Mouse (Mus musculus) myocyte (in vitro differentiated cells): ENCODE results near the gene Chrnd. TPM values are rescaled to one million over a fixed set of nuclear protein-coding genes. Genes with fewer than 3 reads are reported as not detected.

ENCODE experiments used
- H3K27me3 ChIP-seq: one replicate; pipeline ENCODE4 v1.6.1; 2011; ENCODE audit not compliant: control insufficient read depth, insufficient read depth, insufficient read length
- H3K36me3 ChIP-seq: one replicate; pipeline ENCODE4 v1.6.1; 2011; ENCODE audit not compliant: control insufficient read depth, insufficient read depth
- H3K4me2 ChIP-seq: one replicate; pipeline ENCODE4 v1.6.1; 2011; ENCODE audit warnings: low read depth, control low read depth
- H3K4me3 ChIP-seq: one replicate; pipeline ENCODE4 v1.5.1; 2011; ENCODE audit warnings: mild to moderate bottlenecking, control low read depth, moderate library complexity
- H3K79me2 ChIP-seq: one replicate; pipeline ENCODE4 v1.6.1; 2011; ENCODE audit not compliant: control insufficient read depth, insufficient read depth
- H3ac ChIP-seq: one replicate; pipeline ENCODE4 v1.6.1; 2011; ENCODE audit not compliant: control insufficient read depth, insufficient read length
- CEBPB ChIP-seq: IDR thresholded peaks from 2 replicates; pipeline ENCODE4 v1.6.1; 2011; ENCODE audit warnings: mild to moderate bottlenecking, moderate library complexity; ENCODE audit not compliant: poor library complexity, insufficient read depth, severe bottlenecking
- E2F4 ChIP-seq: IDR thresholded peaks from one replicate; pipeline ENCODE4 v1.6.1; 2011; ENCODE audit warnings: mild to moderate bottlenecking, control low read depth, moderate library complexity; ENCODE audit not compliant: insufficient read depth
- MAX ChIP-seq: IDR thresholded peaks from one replicate; pipeline ENCODE4 v1.6.1; 2011; ENCODE audit warnings: low read depth, mild to moderate bottlenecking, control low read depth
- MYOD1 ChIP-seq, 3 experiments: IDR thresholded peaks; one replicate each; pipeline ENCODE4 v1.6.1; 2011; ENCODE audit warnings: control low read depth in 2 of 3, low read depth in 2 of 3, mild to moderate bottlenecking in 2 of 3, moderate library complexity in 1 of 3; ENCODE audit not compliant: insufficient read length in 2 of 3, control insufficient read depth in 1 of 3
- MYOG ChIP-seq, 3 experiments: IDR thresholded peaks; one replicate each; pipeline ENCODE4 v1.6.1; 2011; ENCODE audit warnings: control low read depth in 2 of 3, low read depth in 2 of 3, mild to moderate bottlenecking in 2 of 3; ENCODE audit not compliant: insufficient read length in 2 of 3, control insufficient read depth in 1 of 3, insufficient read depth in 1 of 3
- POLR2A ChIP-seq: IDR thresholded peaks from one replicate; pipeline ENCODE4 v1.6.1; 2011; ENCODE audit warnings: low read depth, mild to moderate bottlenecking, control low read depth, moderate library complexity; ENCODE audit not compliant: insufficient read length
- POLR2AphosphoS2 ChIP-seq: IDR thresholded peaks from one replicate; pipeline ENCODE4 v1.6.1; 2011; ENCODE audit warnings: low read depth, control low read depth; ENCODE audit not compliant: insufficient read length
- REST ChIP-seq: IDR thresholded peaks from one replicate; pipeline ENCODE4 v1.6.1; 2011; ENCODE audit warnings: mild to moderate bottlenecking, control low read depth, moderate library complexity; ENCODE audit not compliant: insufficient read depth, insufficient read length
- SRF ChIP-seq: IDR thresholded peaks from one replicate; pipeline ENCODE4 v1.6.1; 2011; ENCODE audit warnings: low read depth; ENCODE audit not compliant: control insufficient read depth, insufficient read length
- TCF12 ChIP-seq: IDR thresholded peaks from one replicate; pipeline ENCODE4 v1.6.1; 2011; ENCODE audit warnings: mild to moderate bottlenecking, control low read depth; ENCODE audit not compliant: poor library complexity, insufficient read depth, severe bottlenecking
- TCF3 ChIP-seq: IDR thresholded peaks from one replicate; pipeline ENCODE4 v1.6.1; 2011; ENCODE audit warnings: low read depth, control low read depth; ENCODE audit not compliant: insufficient read length
- USF1 ChIP-seq: IDR thresholded peaks from one replicate; pipeline ENCODE4 v1.6.1; 2011; ENCODE audit warnings: low read depth, mild to moderate bottlenecking, control low read depth, moderate library complexity
- polyA plus RNA-seq: library from polyadenylated mRNA; unstranded; fragments of >200 nt; fragmentation: generic; extraction: Trizol; gene quantifications from one replicate; pipeline ENCODE4 v1.2.1, GENCODE M21; 2012; ENCODE audit warnings: missing spikeins

Gene Chrnd
- polyA plus RNA-seq, 1 experiment = 208 TPM

GRCm38 (mm10) chr1:87151286-87151685 lies 39.1 kb upstream of the Chrnd start:
- TF ChIP-seq MYOG (IDR thresholded peaks at IDR 0.05; ENCODE audit: control insufficient read depth in 1 of 3, insufficient read depth in 1 of 3, insufficient read length in 2 of 3, low read depth in 2 of 3) (no peak), E2F4 (no peak), TCF3 (no peak), CEBPB (no peak), POLR2A (no peak), REST (no peak), MYOD1 (IDR thresholded peaks at IDR 0.05; ENCODE audit: control insufficient read depth in 1 of 3, insufficient read length in 2 of 3, low read depth in 2 of 3) (no peak), USF1 (no peak), MAX (no peak), SRF (no peak), TCF12 (no peak), POLR2AphosphoS2 (no peak)
- H3K79me2 ChIP-seq = no peaks in the 10 kb centered on the region
- no peaks in the 10 kb centered on the region for H3K36me3 ChIP-seq
- peaks cover 70% of the 10 kb centered on the region for H3K27me3 ChIP-seq
- no peak overlapping the region for H3K4me3 ChIP-seq
- H3K4me2 ChIP-seq = no peak overlapping the region
- no peak overlapping the region for H3ac ChIP-seq

GRCm38 (mm10) chr1:87153776-87154500 lies 36.5 kb upstream of the Chrnd start:
- Histone ChIP-seq H3ac (no peak overlapping the region), H3K4me2 (no peak overlapping the region), H3K27me3 (peaks cover 73% of the 10 kb centered on the region), H3K4me3 (no peak overlapping the region), H3K36me3 (no peaks in the 10 kb centered on the region), H3K79me2 (no peaks in the 10 kb centered on the region)
- no peak for TF ChIP-seq TCF3
- TF ChIP-seq POLR2AphosphoS2 = no peak
- TF ChIP-seq E2F4 = no peak
- TF ChIP-seq USF1 = no peak
- no peak for TF ChIP-seq SRF
- TF ChIP-seq MAX = no peak
- no peak for TF ChIP-seq MYOG (IDR thresholded peaks at IDR 0.05; ENCODE audit: control insufficient read depth in 1 of 3, insufficient read depth in 1 of 3, insufficient read length in 2 of 3, low read depth in 2 of 3)
- TF ChIP-seq POLR2A = no peak
- TF ChIP-seq REST = no peak
- no peak for TF ChIP-seq CEBPB
- TF ChIP-seq MYOD1 (IDR thresholded peaks at IDR 0.05; ENCODE audit: control insufficient read depth in 1 of 3, insufficient read length in 2 of 3, low read depth in 2 of 3) = no peak
- no peak for TF ChIP-seq TCF12

GRCm38 (mm10) chr1:87154501-87155120 lies 35.8 kb upstream of the Chrnd start:
- H3K4me3 ChIP-seq = no peak overlapping the region
- H3K36me3 ChIP-seq = no peaks in the 10 kb centered on the region
- no peak overlapping the region for H3ac ChIP-seq
- H3K27me3 ChIP-seq = peaks cover 73% of the 10 kb centered on the region
- H3K4me2 ChIP-seq = no peak overlapping the region
- no peaks in the 10 kb centered on the region for H3K79me2 ChIP-seq
- TF ChIP-seq E2F4 = no peak
- no peak for TF ChIP-seq MAX
- TF ChIP-seq TCF12 = no peak
- TF ChIP-seq MYOG (IDR thresholded peaks at IDR 0.05; ENCODE audit: control insufficient read depth in 1 of 3, insufficient read depth in 1 of 3, insufficient read length in 2 of 3, low read depth in 2 of 3) = no peak
- no peak for TF ChIP-seq SRF
- no peak for TF ChIP-seq USF1
- no peak for TF ChIP-seq REST
- TF ChIP-seq TCF3 = no peak
- no peak for TF ChIP-seq MYOD1 (IDR thresholded peaks at IDR 0.05; ENCODE audit: control insufficient read depth in 1 of 3, insufficient read length in 2 of 3, low read depth in 2 of 3)
- no peak for TF ChIP-seq POLR2A
- no peak for TF ChIP-seq CEBPB
- no peak for TF ChIP-seq POLR2AphosphoS2

DNA sequence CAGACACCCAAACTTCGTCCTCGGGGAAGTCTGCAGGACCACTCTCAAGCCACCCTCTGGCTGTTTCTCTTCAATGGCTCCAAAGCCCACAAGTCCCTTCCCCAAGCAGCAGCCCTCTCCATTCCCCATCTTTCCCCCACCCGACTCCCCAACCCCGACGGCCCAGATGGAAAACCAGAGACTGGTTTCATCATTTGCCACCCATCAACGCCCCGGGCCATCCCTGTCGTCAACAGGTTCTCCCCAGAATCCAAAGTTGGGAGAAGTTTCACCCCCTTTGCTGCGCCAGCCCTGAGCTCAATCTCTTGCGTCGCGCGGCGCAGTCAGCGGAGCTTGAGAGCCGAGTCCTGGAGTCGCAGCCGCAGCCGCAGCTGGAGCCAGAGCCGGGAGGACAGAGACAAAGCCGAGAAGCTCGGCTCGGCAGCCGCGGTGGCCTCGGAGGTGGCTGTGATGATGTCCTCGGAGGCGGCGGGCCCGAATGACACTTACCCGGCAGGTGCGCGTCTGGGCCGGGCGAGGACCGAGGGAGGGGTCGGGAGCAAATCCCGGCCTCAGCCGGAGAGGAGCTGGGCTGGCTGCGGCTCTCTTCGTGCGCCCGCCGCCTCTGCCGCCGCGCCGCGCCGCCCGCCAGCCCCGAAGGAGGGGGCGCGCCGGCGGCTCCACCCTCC lies 34.7 kb upstream of the Chrnd start:
- H3K4me2 ChIP-seq = no peak overlapping the region
- no peaks in the 10 kb centered on the region for H3K79me2 ChIP-seq
- TF ChIP-seq REST (no peak), CEBPB (no peak), TCF12 (no peak), POLR2AphosphoS2 (no peak), MYOG (IDR thresholded peaks at IDR 0.05; ENCODE audit: control insufficient read depth in 1 of 3, insufficient read depth in 1 of 3, insufficient read length in 2 of 3, low read depth in 2 of 3) (no peak), SRF (no peak), USF1 (no peak), MAX (no peak), POLR2A (no peak), TCF3 (no peak), E2F4 (no peak), MYOD1 (IDR thresholded peaks at IDR 0.05; ENCODE audit: control insufficient read depth in 1 of 3, insufficient read length in 2 of 3, low read depth in 2 of 3) (no peak)
- H3ac ChIP-seq = no peak overlapping the region
- no peaks in the 10 kb centered on the region for H3K36me3 ChIP-seq
- H3K27me3 ChIP-seq = peaks cover 66% of the 10 kb centered on the region
- no peak overlapping the region for H3K4me3 ChIP-seq
